Mouse (Mus musculus) stomach, postnatal 0 days (tissue): ENCODE results near the gene Mgmt.

Experiments
- CTCF ChIP-seq: IDR thresholded peaks from 2 replicates; pipeline ENCODE4 v1.5.1; 2016; ENCODE audit warnings: antibody characterized with exemption, low read depth, mild to moderate bottlenecking, moderate library complexity
- EP300 ChIP-seq: optimal IDR thresholded peaks from 2 replicates; pipeline ENCODE3; 2016; ENCODE audit warnings: antibody characterized with exemption

- TF ChIP-seq CTCF (no peak), EP300 (no peak)
Observed at GRCm38 (mm10) chr7:136871535-136871934, 22.9 kb upstream of the Mgmt start.
